Mouse (Mus musculus): ENCODE measurements around the gene Aqr. TPM values are rescaled to one million over a fixed set of nuclear protein-coding genes. Genes with fewer than 3 reads are reported as not detected.
A peak's percentile ranks its signal among the peaks of the same experiment; 100 is the strongest.

Gene Aqr
- polyA plus RNA-seq, 1 experiment = 17.7 TPM

DNA sequence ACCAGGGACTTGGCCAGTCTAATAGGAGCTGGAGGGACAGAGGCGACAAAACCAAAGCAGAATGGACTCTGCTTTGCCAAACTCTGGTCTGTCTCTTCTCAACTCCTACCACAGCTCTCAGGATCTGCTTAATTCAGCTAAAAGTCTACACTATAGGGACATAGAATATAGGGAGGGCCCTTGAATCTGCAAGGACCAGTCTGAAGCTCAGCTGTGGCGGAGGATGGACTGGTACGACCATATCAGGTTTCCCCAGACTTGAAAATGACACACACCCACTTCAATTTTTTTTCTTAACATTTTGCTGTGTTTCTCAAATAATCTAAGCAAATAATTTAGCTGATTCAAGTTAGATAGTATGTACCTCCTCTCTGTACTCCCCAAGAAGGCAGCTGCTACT, 69.6 kb downstream of the Aqr start:
- peaks cover 11% of the 10 kb centered on the region for H3K36me3 ChIP-seq (ENCODE audit: control insufficient read depth, insufficient read depth, low read length)

DNA sequence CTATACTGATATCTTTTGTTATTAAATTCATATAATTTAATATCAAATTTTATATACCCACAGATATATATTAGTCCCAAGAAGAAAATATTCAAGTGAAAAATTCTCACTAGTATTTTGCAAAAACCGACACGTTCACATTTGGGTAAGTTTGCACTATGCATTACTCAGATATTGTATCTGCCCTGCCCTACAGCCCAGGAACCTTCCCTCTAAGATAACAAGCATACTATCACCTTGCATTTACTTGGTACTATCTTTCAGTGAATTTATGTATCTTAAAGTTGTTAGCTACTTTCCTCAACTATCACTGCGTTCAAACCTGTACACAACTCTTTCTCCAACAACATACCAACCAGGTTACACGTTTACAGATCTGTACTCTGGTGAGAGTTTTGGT, 71.3 kb downstream of the Aqr start:
- Histone ChIP-seq H3K4me1 (ENCODE audit: control insufficient read depth, insufficient read depth, low read length) (no peaks in the 10 kb centered on the region), H3K27me3 (replicated peaks; ENCODE audit: control insufficient read depth, insufficient read depth, low read length) (no peaks in the 10 kb centered on the region), H3K4me3 (ENCODE audit: insufficient read depth, low read depth, low read length) (no peak overlapping the region), H3K36me3 (ENCODE audit: control insufficient read depth, insufficient read depth, low read length) (peaks cover 9% of the 10 kb centered on the region), H3K27ac (ENCODE audit: insufficient read depth, low read depth, low read length) (no peak overlapping the region)
- TF ChIP-seq CTCF (conservative IDR thresholded peaks at IDR 0.05; ENCODE audit: insufficient read depth, insufficient read length, low read depth, low read length) (no peak), POLR2A (IDR thresholded peaks at IDR 0.05; ENCODE audit: low read depth, low read length) (no peak)
- no peak for DNase-seq
- WGBS = 90% methylated on average over 4 of the region's 4 CpGs

More for the DNA sequence above, 69.6 kb downstream of the Aqr start:
- no peak for DNase-seq
- H3K27me3 ChIP-seq (replicated peaks; ENCODE audit: control insufficient read depth, insufficient read depth, low read length) = no peaks in the 10 kb centered on the region
- WGBS = 96% methylated on average over 3 of the region's 3 CpGs
- H3K4me3 ChIP-seq (ENCODE audit: insufficient read depth, low read depth, low read length) = no peak overlapping the region
- H3K27ac ChIP-seq (ENCODE audit: insufficient read depth, low read depth, low read length) = no peak overlapping the region
- no peaks in the 10 kb centered on the region for H3K4me1 ChIP-seq (ENCODE audit: control insufficient read depth, insufficient read depth, low read length)
- TF ChIP-seq POLR2A (IDR thresholded peaks at IDR 0.05; ENCODE audit: low read depth, low read length) (no peak), CTCF (conservative IDR thresholded peaks at IDR 0.05; ENCODE audit: insufficient read depth, insufficient read length, low read depth, low read length) (no peak)

DNA sequence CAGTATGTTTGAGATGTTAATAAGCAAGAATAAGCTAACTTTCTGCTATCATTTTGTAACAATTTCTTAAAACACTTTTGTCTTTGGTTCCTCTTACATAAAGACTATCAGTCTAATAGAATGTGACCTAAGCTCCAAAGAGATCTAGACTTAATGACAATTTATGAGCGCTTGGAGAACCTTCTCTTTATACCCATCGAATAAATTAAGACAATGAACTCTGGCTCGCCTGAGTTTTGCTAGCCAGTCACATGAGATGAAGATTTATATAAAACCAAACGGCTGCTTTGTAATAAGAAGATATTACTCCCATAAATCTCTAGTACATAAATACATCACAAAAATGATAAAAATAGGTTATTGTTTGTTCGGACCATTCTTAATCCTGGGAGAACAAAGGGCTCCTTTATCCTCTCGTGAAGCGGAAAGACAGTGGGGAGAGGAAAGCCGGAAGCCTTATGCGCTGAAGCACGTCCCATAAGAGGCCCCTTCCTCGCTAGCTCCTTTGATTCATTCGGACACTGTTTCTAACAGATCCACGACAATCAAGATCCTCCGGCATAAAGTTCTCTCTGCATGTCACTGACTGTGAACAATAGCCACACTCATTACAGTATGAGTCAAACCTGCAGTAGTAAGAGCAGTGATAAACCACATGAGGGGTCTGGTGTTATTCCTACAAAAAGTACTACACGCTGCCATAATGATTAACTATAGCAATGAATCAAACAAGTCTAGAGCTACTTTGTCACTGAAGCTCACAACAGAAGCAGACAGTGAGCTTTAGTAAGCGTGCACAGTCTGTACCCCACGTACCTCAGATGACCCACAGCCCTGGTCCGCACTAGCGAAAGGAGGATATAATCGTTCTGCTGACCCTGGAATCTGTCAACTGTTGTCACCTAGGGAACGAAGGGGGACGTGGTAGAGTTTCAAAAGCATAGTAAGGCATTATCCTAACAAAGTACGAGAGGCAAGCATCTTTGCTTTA, 79.2 kb downstream of the Aqr start:
- H3K4me3 ChIP-seq (ENCODE audit: insufficient read depth, low read depth, low read length) = no peak overlapping the region
- peaks cover 12% of the 10 kb centered on the region for H3K36me3 ChIP-seq (ENCODE audit: control insufficient read depth, insufficient read depth, low read length)
- TF ChIP-seq POLR2A (IDR thresholded peaks at IDR 0.05; ENCODE audit: low read depth, low read length) = no peak
- no peak for TF ChIP-seq CTCF (conservative IDR thresholded peaks at IDR 0.05; ENCODE audit: insufficient read depth, insufficient read length, low read depth, low read length)
- no peaks in the 10 kb centered on the region for H3K4me1 ChIP-seq (ENCODE audit: control insufficient read depth, insufficient read depth, low read length)
- WGBS = 56% methylated on average over 23 of the region's 23 CpGs
- DNase-seq = no peak
- no peak overlapping the region for H3K27ac ChIP-seq (ENCODE audit: insufficient read depth, low read depth, low read length)
- no peaks in the 10 kb centered on the region for H3K27me3 ChIP-seq (replicated peaks; ENCODE audit: control insufficient read depth, insufficient read depth, low read length)

DNA sequence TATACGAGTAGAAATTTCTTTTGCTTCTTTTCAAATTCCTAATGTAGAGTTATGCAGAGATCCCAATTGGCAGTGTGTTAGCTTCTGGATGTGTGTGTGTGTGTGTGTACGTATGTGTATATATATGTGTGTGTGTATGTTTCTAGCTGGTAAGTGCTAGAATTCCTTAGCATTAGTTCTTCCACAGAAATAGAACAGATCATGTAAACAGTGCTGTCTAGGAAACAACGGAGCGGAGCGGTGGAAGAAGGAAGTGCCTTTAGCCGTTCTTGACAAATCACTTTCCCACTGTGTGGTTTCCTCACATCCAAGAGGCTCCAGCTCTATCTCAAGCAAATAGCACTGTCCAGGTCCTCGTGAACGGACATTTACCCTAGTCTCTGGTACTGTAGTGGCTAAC, 80.4 kb downstream of the Aqr start:
- Histone ChIP-seq H3K4me3 (ENCODE audit: insufficient read depth, low read depth, low read length) (no peak overlapping the region), H3K36me3 (ENCODE audit: control insufficient read depth, insufficient read depth, low read length) (peaks cover 9% of the 10 kb centered on the region), H3K27me3 (replicated peaks; ENCODE audit: control insufficient read depth, insufficient read depth, low read length) (no peaks in the 10 kb centered on the region), H3K4me1 (ENCODE audit: control insufficient read depth, insufficient read depth, low read length) (no peaks in the 10 kb centered on the region), H3K27ac (ENCODE audit: insufficient read depth, low read depth, low read length) (no peak overlapping the region)
- 92% methylated on average over 8 of the region's 8 CpGs for WGBS
- no peak for TF ChIP-seq CTCF (conservative IDR thresholded peaks at IDR 0.05; ENCODE audit: insufficient read depth, insufficient read length, low read depth, low read length)
- no peak for TF ChIP-seq POLR2A (IDR thresholded peaks at IDR 0.05; ENCODE audit: low read depth, low read length)
- no peak for DNase-seq

DNA sequence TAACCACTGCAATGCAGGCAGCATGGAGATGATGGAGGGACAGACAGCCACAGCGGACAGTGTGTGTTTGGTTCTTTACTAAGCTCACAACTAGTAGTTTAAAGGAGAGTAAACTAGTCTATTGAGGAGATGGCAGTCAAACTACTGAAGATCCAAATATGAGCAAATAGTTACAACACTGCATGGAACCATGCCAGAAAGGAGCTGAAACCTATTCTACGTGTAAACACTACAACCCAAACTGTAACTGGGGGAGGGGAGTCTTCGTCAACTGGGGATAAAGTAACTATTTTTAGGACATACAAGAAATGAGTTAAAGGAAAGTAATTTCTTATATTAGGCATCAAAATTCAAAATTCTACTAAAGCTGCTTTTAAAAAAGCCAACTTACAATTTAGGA, 84.4 kb downstream of the Aqr start:
- DNase-seq = no peak
- WGBS = 81% methylated on average over 3 of the region's 3 CpGs
- H3K36me3 ChIP-seq (ENCODE audit: control insufficient read depth, insufficient read depth, low read length) = peaks cover 7% of the 10 kb centered on the region

DNA sequence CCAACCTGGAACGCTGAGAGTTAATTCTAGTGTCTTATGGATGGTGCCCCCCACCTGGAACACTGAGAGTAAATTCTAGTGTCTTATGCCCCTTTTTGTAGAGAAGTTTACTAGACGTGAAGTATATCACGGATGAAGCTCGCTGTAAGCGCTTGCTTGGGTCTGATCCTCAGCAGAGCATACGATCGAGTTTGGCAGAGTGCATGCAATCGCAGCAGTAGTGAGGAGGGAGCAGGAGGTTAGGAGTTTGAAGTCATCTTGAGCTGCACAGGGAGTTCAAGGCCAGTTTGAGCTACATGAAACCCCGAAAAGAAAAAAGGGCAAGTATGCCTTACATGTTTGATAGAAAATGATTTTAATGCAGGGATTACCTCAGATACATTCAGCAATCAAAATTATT, 86.0 kb downstream of the Aqr start:
- DNase-seq = no peak
- no peak overlapping the region for H3K27ac ChIP-seq (ENCODE audit: insufficient read depth, low read depth, low read length)
- H3K27me3 ChIP-seq (replicated peaks; ENCODE audit: control insufficient read depth, insufficient read depth, low read length) = no peaks in the 10 kb centered on the region
- 95% methylated on average over 9 of the region's 9 CpGs for WGBS
- H3K4me1 ChIP-seq (ENCODE audit: control insufficient read depth, insufficient read depth, low read length) = no peaks in the 10 kb centered on the region
- no peak for TF ChIP-seq POLR2A (IDR thresholded peaks at IDR 0.05; ENCODE audit: low read depth, low read length)
- TF ChIP-seq CTCF (conservative IDR thresholded peaks at IDR 0.05; ENCODE audit: insufficient read depth, insufficient read length, low read depth, low read length) = no peak
- H3K36me3 ChIP-seq (ENCODE audit: control insufficient read depth, insufficient read depth, low read length) = peaks cover 9% of the 10 kb centered on the region
- no peak overlapping the region for H3K4me3 ChIP-seq (ENCODE audit: insufficient read depth, low read depth, low read length)

More for the DNA sequence above, 84.4 kb downstream of the Aqr start:
- no peaks in the 10 kb centered on the region for H3K4me1 ChIP-seq (ENCODE audit: control insufficient read depth, insufficient read depth, low read length)
- TF ChIP-seq POLR2A (IDR thresholded peaks at IDR 0.05; ENCODE audit: low read depth, low read length) (no peak), CTCF (conservative IDR thresholded peaks at IDR 0.05; ENCODE audit: insufficient read depth, insufficient read length, low read depth, low read length) (no peak)
- no peak overlapping the region for H3K27ac ChIP-seq (ENCODE audit: insufficient read depth, low read depth, low read length)
- H3K4me3 ChIP-seq (ENCODE audit: insufficient read depth, low read depth, low read length) = no peak overlapping the region
- no peaks in the 10 kb centered on the region for H3K27me3 ChIP-seq (replicated peaks; ENCODE audit: control insufficient read depth, insufficient read depth, low read length)

DNA sequence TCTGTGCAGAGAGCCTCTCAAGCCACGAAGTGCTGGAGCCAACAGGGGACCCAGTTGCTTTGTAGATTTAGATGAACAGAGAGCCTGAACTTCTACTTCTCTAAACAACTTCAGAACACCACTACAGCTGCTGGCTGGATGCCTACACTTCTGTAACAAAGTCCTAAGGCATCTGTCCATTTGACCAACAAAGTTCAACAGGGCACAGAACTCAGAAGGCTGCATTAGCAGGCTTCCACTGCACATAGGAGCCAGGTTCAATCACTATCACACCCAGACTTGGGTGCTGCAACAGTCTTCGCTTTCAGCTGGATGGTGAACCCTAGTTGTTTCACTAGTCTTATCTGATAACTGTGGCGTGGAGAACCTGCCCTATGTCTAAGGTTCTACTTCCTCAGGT, 87.0 kb downstream of the Aqr start:
- H3K36me3 ChIP-seq (ENCODE audit: control insufficient read depth, insufficient read depth, low read length) = peaks cover 9% of the 10 kb centered on the region
- DNase-seq = peak; percentile 19
- TF ChIP-seq CTCF (conservative IDR thresholded peaks at IDR 0.05; ENCODE audit: insufficient read depth, insufficient read length, low read depth, low read length) = no peak
- TF ChIP-seq POLR2A (IDR thresholded peaks at IDR 0.05; ENCODE audit: low read depth, low read length) = no peak
- H3K27me3 ChIP-seq (replicated peaks; ENCODE audit: control insufficient read depth, insufficient read depth, low read length) = no peaks in the 10 kb centered on the region
- no peaks in the 10 kb centered on the region for H3K4me1 ChIP-seq (ENCODE audit: control insufficient read depth, insufficient read depth, low read length)
- WGBS = 94% methylated on average over 3 of the region's 3 CpGs
- H3K27ac ChIP-seq (ENCODE audit: insufficient read depth, low read depth, low read length) = no peak overlapping the region
- H3K4me3 ChIP-seq (ENCODE audit: insufficient read depth, low read depth, low read length) = no peak overlapping the region

All from kidney, adult 2 months (tissue).